Mouse (Mus musculus) cerebellum, adult 9-11 months (tissue): ENCODE results near the gene Gnl3.

Source experiments
- DNase-seq: peaks from one replicate; pipeline ENCODE4 v3.0.0; 2022

Gnl3 gene

GRCm38 (mm10) chr14:31018860-31019291 is at the start of gene Gnl3, which contains the start of gene Pbrm1:
Gene Gnl3, minus strand, starts transcription at chr14:31019152.
Gene Pbrm1, plus strand, starts transcription at chr14:31019138.
- DNase-seq: peak; percentile 97

- DNase-seq: no peak
Measured at GRCm38 (mm10) chr14:31062277-31062676, 43.3 kb upstream of the Gnl3 start.

GRCm38 (mm10) chr14:31045817-31046216 is 26.9 kb upstream of the Gnl3 start:
- no peak for DNase-seq

GRCm38 (mm10) chr14:31045296-31045695 is 26.3 kb upstream of the Gnl3 start:
- no peak for DNase-seq

GRCm38 (mm10) chr14:31025785-31026184 is 6.8 kb upstream of the Gnl3 start:
- no peak for DNase-seq

- DNase-seq: no peak
Measured at GRCm38 (mm10) chr14:31022579-31022978, 3.6 kb upstream of the Gnl3 start.

GRCm38 (mm10) chr14:31019331-31020205 is 616 bp upstream of the Gnl3 start:
- DNase-seq: no peak

GRCm38 (mm10) chr14:31017854-31018253 is 1.1 kb downstream of the Gnl3 start:
- no peak for DNase-seq

- DNase-seq: no peak
Measured at GRCm38 (mm10) chr14:31016063-31016462, 2.9 kb downstream of the Gnl3 start.

- no peak for DNase-seq
Measured at GRCm38 (mm10) chr14:31013928-31014327, 5.0 kb downstream of the Gnl3 start.

- no peak for DNase-seq
Measured at GRCm38 (mm10) chr14:31011588-31011987, 7.4 kb downstream of the Gnl3 start.

- DNase-seq: no peak
Measured at GRCm38 (mm10) chr14:31006779-31007178, 12.2 kb downstream of the Gnl3 start.

- DNase-seq: no peak
Measured at GRCm38 (mm10) chr14:31004527-31004926, 14.4 kb downstream of the Gnl3 start.

- peak; percentile 85 for DNase-seq
Measured at GRCm38 (mm10) chr14:31001307-31002205, 17.4 kb downstream of the Gnl3 start, which contains the start of the genes Glt8d1 and Spcs1. Gene Glt8d1, plus strand, starts transcription at chr14:31001400. Gene Spcs1, minus strand, starts transcription at chr14:31001672.

- no peak for DNase-seq
Measured at GRCm38 (mm10) chr14:31000816-31001306, 18.1 kb downstream of the Gnl3 start.

- DNase-seq: no peak
Measured at GRCm38 (mm10) chr14:31000356-31000755, 18.6 kb downstream of the Gnl3 start.

GRCm38 (mm10) chr14:30996417-30996816 is 22.5 kb downstream of the Gnl3 start:
- no peak for DNase-seq

GRCm38 (mm10) chr14:30976222-30976621 is 42.7 kb downstream of the Gnl3 start:
- no peak for DNase-seq

- peak; percentile 28 for DNase-seq
Measured at GRCm38 (mm10) chr14:30974204-30974603, 44.7 kb downstream of the Gnl3 start.
